Comparison of ENCODE assay signal across 10 mouse cellular contexts in the genomic region with DNA sequence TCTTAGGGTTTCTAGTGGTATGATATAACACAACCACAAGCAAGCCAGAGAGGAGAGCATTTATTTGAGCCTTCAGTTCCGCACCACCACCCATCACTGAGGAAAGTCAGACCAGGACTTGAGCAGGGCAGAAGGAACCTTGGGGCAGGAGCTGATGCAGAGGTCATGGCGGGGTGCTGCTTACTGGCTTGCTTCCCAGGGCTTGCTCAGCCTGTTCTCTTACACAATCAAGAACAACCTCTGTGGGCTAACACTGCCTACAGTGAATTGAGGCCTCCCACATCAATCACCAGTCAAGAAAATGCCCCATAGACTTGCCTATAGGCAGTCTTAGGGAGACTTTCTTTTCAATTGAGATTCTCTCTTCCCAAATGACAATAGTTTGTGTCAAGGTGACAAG.
DNase-seq lines count a peak whose midpoint lies in the region.
"Had no signal": no experiment of that assay in that cellular context is flagged by ENCODE, and none has a peak within 500 bp of the region (broad histone marks: within the 10 kb centered on the region; RNA-seq: fewer than 3 reads in every experiment).

No protein-coding gene starts in this region.

- peak; percentile 62 for DNase-seq in ovary, adult 18-20 months (ENCODE audit: low spot score)
- DNase-seq in ovary, postnatal 14 days (ENCODE audit: low spot score), result no peak
- peak; percentile 48 to 49 for DNase-seq in adrenal gland, adult 18-20 months (ENCODE audit: low spot score in 2 of 2)
- DNase-seq in fibroblast of lung, adult 2 months (ENCODE audit: low read depth), result peak; percentile 51
- DNase-seq in lung, postnatal 14 days, result peak; percentile 34
- no peak for DNase-seq in layer of hippocampus, adult 8-10 months (ENCODE audit: low spot score in 2 of 2)
- no peak for DNase-seq in cerebellum, adult 11 months
- DNase-seq in right cerebral cortex, postnatal 25 days, result no peak
- DNase-seq: cerebellum, postnatal 36 days; gastrocnemius, postnatal 36 days had no signal

Comparison
In these comparisons a context has a peak if more than half of its experiments do, and no peak if none do; other contexts are left out.
1. DNase-seq: peak in ovary, adult 18-20 months (single experiment), adrenal gland, adult 18-20 months (2 of 2), fibroblast of lung, adult 2 months (single experiment) and lung, postnatal 14 days (single experiment); none in ovary, postnatal 14 days (single experiment), layer of hippocampus, adult 8-10 months (0 of 2), cerebellum, adult 11 months (single experiment) and right cerebral cortex, postnatal 25 days (single experiment).